Mouse (Mus musculus) c-Kit-positive CD71-positive TER-119-positive erythroid progenitor cells, embryonic 14.5 days (primary cell): ENCODE data around the gene Prdx5.

Experiments used
- DNase-seq: peaks from one replicate; pipeline ENCODE4 v3.0.0-alpha.2; 2013; ENCODE audit warnings: low spot score

The Prdx5 gene

GRCm38 (mm10) chr19:6937541-6938465 lies 27.9 kb upstream of the Prdx5 start:
- DNase-seq, result no peak

GRCm38 (mm10) chr19:6936299-6936698 lies 26.4 kb upstream of the Prdx5 start:
- DNase-seq, result peak; percentile 31

GRCm38 (mm10) chr19:6934195-6934977 lies 24.5 kb upstream of the Prdx5 start, which contains the start of gene Kcnk4:
TSS of gene Kcnk4 (minus strand) at chr19:6934515.
- DNase-seq, result no peak

- no peak for DNase-seq
Observed at GRCm38 (mm10) chr19:6933436-6934194, 23.7 kb upstream of the Prdx5 start.

- DNase-seq, result no peak
Observed at GRCm38 (mm10) chr19:6933102-6933435, 23.2 kb upstream of the Prdx5 start.

GRCm38 (mm10) chr19:6932018-6932417 lies 22.1 kb upstream of the Prdx5 start:
- DNase-seq, result no peak

GRCm38 (mm10) chr19:6931002-6931401 lies 21.1 kb upstream of the Prdx5 start:
- no peak for DNase-seq

- DNase-seq, result no peak
Observed at GRCm38 (mm10) chr19:6928080-6928479, 18.2 kb upstream of the Prdx5 start.

- no peak for DNase-seq
Observed at GRCm38 (mm10) chr19:6926559-6927255, 16.8 kb upstream of the Prdx5 start.

GRCm38 (mm10) chr19:6925611-6926329 lies 15.9 kb upstream of the Prdx5 start:
- no peak for DNase-seq

GRCm38 (mm10) chr19:6925307-6925573 lies 15.3 kb upstream of the Prdx5 start, which contains the start of gene Catsperz:
TSS of gene Catsperz (minus strand) at chr19:6925380.
- no peak for DNase-seq

GRCm38 (mm10) chr19:6924461-6925306 lies 14.8 kb upstream of the Prdx5 start:
- DNase-seq, result peak; percentile 64

- DNase-seq, result no peak
Observed at GRCm38 (mm10) chr19:6922901-6923735, 13.2 kb upstream of the Prdx5 start.

- DNase-seq, result peak; percentile 100
Observed at GRCm38 (mm10) chr19:6921647-6922567, 12.0 kb upstream of the Prdx5 start, which contains the start of gene Esrra. TSS of gene Esrra (minus strand) at chr19:6921813.

GRCm38 (mm10) chr19:6920741-6921636 lies 11.1 kb upstream of the Prdx5 start:
- DNase-seq, result peak; percentile 37

GRCm38 (mm10) chr19:6919876-6920740 lies 10.2 kb upstream of the Prdx5 start:
- DNase-seq, result no peak
